Mouse (Mus musculus) embryonic facial prominence, embryonic 12.5 days (tissue): ENCODE results near the gene H2al1n. TPM values are rescaled to one million over a fixed set of nuclear protein-coding genes. Genes with fewer than 3 reads are reported as not detected.
A peak's percentile ranks its signal among the peaks of the same experiment; 100 is the strongest.
"Not testable (repeated sequence)": the region's sequence is repeated elsewhere in the genome, so short reads cannot be mapped to it uniquely, and the experiment has no call there.

Source experiments
- ATAC-seq: fragments of 200-750 bp; cut with Nextera tagmentation; 2 replicates; pipeline ENCODE4 v1.8.0; 2017; ENCODE audit not compliant: insufficient number of reproducible peaks, insufficient read depth, low FRiP score, low TSS enrichment
- H3K27ac ChIP-seq: fragments of 300-500 bp; sonication (generic); 2 replicates; pipeline ENCODE4 v1.5.1; 2016; ENCODE audit warnings: mild to moderate bottlenecking
- H3K27me3 ChIP-seq: fragments of 300-500 bp; sonication (generic); 2 replicates; pipeline ENCODE4 v1.6.1; 2016; ENCODE audit warnings: mild to moderate bottlenecking, moderate library complexity
- H3K36me3 ChIP-seq: fragments of 300-500 bp; sonication (generic); 2 replicates; pipeline ENCODE4 v1.6.1; 2016; ENCODE audit warnings: mild to moderate bottlenecking
- H3K4me1 ChIP-seq: fragments of 300-500 bp; sonication (generic); 2 replicates; pipeline ENCODE4 v1.6.1; 2016
- H3K4me2 ChIP-seq: fragments of 300-500 bp; sonication (generic); replicated peaks from 2 replicates; pipeline ENCODE4 v1.6.1; 2016; ENCODE audit warnings: mild to moderate bottlenecking, moderate library complexity
- H3K4me3 ChIP-seq: fragments of 300-500 bp; sonication (generic); 2 replicates; pipeline ENCODE4 v1.5.1; 2016; ENCODE audit warnings: mild to moderate bottlenecking
- H3K9ac ChIP-seq: fragments of 300-500 bp; sonication (generic); 2 replicates; pipeline ENCODE4 v1.6.1; 2016; ENCODE audit warnings: mild to moderate bottlenecking, moderate library complexity
- H3K9me3 ChIP-seq: fragments of 300-500 bp; sonication (generic); 2 replicates; pipeline ENCODE4 v1.6.1; 2016; ENCODE audit warnings: mild to moderate bottlenecking, moderate library complexity
- WGBS: fragments of 180-500 bp; shearing (Covaris S2); methylation state at CpG from one replicate; pipeline ENCODE4 v1.1.7; 2016; 5-methylcytosine and 5-hydroxymethylcytosine counted together
- polyA plus RNA-seq: library from polyadenylated mRNA; unstranded; fragments of >200 nt; fragmentation: Nextera tagmentation; extraction: Ambion mirVana; gene quantifications from 2 replicates; pipeline ENCODE4 v1.2.1, GENCODE M21; 2016

The H2al1n gene
- not detected in 2 replicates for polyA plus RNA-seq

- not testable (repeated sequence) for ATAC-seq, H3K9me3 ChIP-seq, H3K36me3 ChIP-seq, H3K27ac ChIP-seq, H3K4me3 ChIP-seq, H3K4me1 ChIP-seq, H3K27me3 ChIP-seq, H3K9ac ChIP-seq, H3K4me2 ChIP-seq
- WGBS, result 87% methylated on average over 3 of the region's 3 CpGs
Measured at GRCm38 (mm10) chrX:14210848-14211247, at the start of gene H2al1n. Gene H2al1n (plus strand): TSS chrX:14211148.

GRCm38 (mm10) chrX:14199284-14199683 is 11.7 kb upstream of the H2al1n start:
- Histone ChIP-seq H3K27ac (no peak overlapping the region), H3K4me3 (no peak overlapping the region), H3K9ac (no peak overlapping the region), H3K4me2 (no peak overlapping the region), H3K36me3 (no peaks in the 10 kb centered on the region), H3K9me3 (no peaks in the 10 kb centered on the region), H3K27me3 (no peaks in the 10 kb centered on the region), H3K4me1 (no peaks in the 10 kb centered on the region)
- WGBS, result 62% methylated on average over 4 of the region's 4 CpGs
- ATAC-seq, result no peak

DNA sequence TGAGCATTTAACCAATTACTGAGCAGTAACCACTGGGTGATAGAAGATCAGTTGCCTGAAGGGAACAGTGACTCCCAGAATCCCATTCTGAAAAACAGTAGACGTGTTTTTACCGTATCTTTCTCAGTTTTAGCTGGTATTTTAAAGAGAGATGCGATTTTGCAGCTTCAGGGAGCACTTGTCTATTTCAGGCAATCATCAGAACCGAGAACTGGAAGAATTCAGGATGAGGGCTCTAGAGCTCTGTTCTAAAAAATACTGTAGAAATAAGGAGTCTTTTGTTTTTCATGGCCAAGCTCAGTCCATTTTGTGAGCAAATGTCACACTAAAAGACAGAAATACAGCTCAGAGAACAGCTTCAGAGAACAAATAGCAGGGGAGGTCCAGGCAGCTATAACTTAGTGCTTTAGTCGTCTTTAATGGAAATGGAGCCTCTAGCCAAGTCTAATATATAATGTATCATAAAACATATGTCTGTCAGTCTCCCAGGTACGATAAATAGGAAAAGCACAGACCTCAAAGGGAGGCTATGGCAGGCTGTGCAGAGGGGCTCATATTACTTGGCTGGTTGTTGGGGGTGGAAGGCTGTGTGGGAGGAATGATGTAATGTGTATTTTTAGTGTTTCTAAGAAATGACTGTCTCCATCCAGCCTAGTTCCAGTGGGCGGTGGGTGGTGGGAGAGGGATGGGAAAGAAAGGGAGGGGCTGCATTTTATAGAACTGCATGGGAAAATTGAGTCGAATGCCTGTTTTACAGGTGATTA is 4.7 kb upstream of the H2al1n start:
- no peak overlapping the region for H3K4me3 ChIP-seq
- H3K4me1 ChIP-seq, result no peaks in the 10 kb centered on the region
- ATAC-seq, result 0 out of 2 replicates have a peak, but pooled peaks have one; percentile 64
- 54% methylated on average over 8 of the region's 8 CpGs for WGBS
- no peak overlapping the region for H3K4me2 ChIP-seq
- no peaks in the 10 kb centered on the region for H3K27me3 ChIP-seq
- H3K9me3 ChIP-seq, result no peaks in the 10 kb centered on the region
- H3K9ac ChIP-seq, result no peak overlapping the region
- no peaks in the 10 kb centered on the region for H3K36me3 ChIP-seq
- no peak overlapping the region for H3K27ac ChIP-seq

GRCm38 (mm10) chrX:14229218-14229617 is 18.3 kb downstream of the H2al1n start:
- no peak overlapping the region for H3K27ac ChIP-seq
- 66% methylated on average over 2 of the region's 2 CpGs for WGBS
- H3K9ac ChIP-seq, result no peak overlapping the region
- H3K9me3 ChIP-seq, result no peaks in the 10 kb centered on the region
- no peaks in the 10 kb centered on the region for H3K36me3 ChIP-seq
- H3K4me1 ChIP-seq, result no peaks in the 10 kb centered on the region
- H3K4me3 ChIP-seq, result no peak overlapping the region
- H3K27me3 ChIP-seq, result no peaks in the 10 kb centered on the region
- no peak overlapping the region for H3K4me2 ChIP-seq
- ATAC-seq, result no peak

DNA sequence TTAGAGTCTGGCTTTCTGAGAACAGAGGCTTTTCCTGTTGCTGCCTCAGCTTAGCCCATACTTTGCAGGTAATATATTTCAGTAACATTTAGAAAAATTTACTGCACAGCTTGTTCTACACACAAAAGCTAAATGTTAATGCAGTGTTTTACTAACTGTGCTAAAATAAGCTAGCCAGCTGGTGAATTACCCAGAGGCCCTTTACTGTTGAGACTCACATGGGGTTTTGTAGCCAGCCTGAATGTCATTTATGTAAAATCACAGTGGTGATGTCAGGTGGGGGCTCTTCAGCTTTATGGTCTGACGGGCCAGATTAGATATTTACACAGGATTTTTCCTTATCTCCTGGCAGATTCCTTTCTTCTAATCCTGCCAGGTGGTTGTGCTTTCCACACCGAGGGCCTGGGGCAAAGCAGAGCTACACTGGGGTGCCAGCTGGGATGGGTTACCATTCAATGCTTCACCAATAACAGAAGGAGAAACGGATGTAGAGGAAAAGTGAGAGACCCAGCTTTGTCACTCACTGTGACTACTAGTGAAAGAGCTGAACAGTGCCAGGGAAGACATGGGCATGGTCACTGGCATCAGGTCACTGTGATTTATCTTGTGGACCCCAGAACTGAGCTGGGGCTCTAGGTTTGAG is 48.8 kb downstream of the H2al1n start:
- Histone ChIP-seq H3K9me3 (no peaks in the 10 kb centered on the region), H3K27me3 (no peaks in the 10 kb centered on the region), H3K4me3 (no peak overlapping the region), H3K36me3 (no peaks in the 10 kb centered on the region), H3K27ac (no peak overlapping the region), H3K4me2 (no peak overlapping the region), H3K4me1 (no peaks in the 10 kb centered on the region), H3K9ac (no peak overlapping the region)
- 52% methylated on average over 3 of the region's 3 CpGs for WGBS
- ATAC-seq, result no peak
